Mouse (Mus musculus) limb, embryonic 12.5 days (tissue): ENCODE measurements around the gene Ubash3b. TPM values are rescaled to one million over a fixed set of nuclear protein-coding genes. Genes with fewer than 3 reads are reported as not detected.

Experiments
- ATAC-seq: fragments of 200-750 bp; cut with Nextera tagmentation; 2 replicates; pipeline ENCODE4 v1.8.0; 2017; ENCODE audit warnings: low read depth, moderate TSS enrichment; ENCODE audit not compliant: insufficient number of reproducible peaks, insufficient read depth, low FRiP score, low TSS enrichment
- H3K27ac ChIP-seq: fragments of 300-500 bp; sonication (generic); 2 replicates; pipeline ENCODE4 v1.5.1; 2016; ENCODE audit warnings: mild to moderate bottlenecking, moderate library complexity
- H3K27me3 ChIP-seq: fragments of 300-500 bp; sonication (generic); 2 replicates; pipeline ENCODE4 v1.6.1; 2016; ENCODE audit warnings: mild to moderate bottlenecking, moderate library complexity
- H3K36me3 ChIP-seq: fragments of 300-500 bp; sonication (generic); 2 replicates; pipeline ENCODE4 v1.6.1; 2016; ENCODE audit warnings: mild to moderate bottlenecking, moderate library complexity
- H3K4me1 ChIP-seq: fragments of 300-500 bp; sonication (generic); replicated peaks from 2 replicates; pipeline ENCODE4 v1.6.1; 2016
- H3K4me2 ChIP-seq: fragments of 300-500 bp; sonication (generic); 2 replicates; pipeline ENCODE4 v1.6.1; 2016; ENCODE audit warnings: mild to moderate bottlenecking, moderate library complexity
- H3K4me3 ChIP-seq: fragments of 300-500 bp; sonication (generic); replicated peaks from 2 replicates; pipeline ENCODE4 v1.5.1; 2016; ENCODE audit warnings: mild to moderate bottlenecking
- H3K9ac ChIP-seq: fragments of 300-500 bp; sonication (generic); replicated peaks from 2 replicates; pipeline ENCODE4 v1.6.1; 2016; ENCODE audit warnings: mild to moderate bottlenecking, moderate library complexity
- H3K9me3 ChIP-seq: fragments of 300-500 bp; sonication (generic); 2 replicates; pipeline ENCODE4 v1.6.1; 2016; ENCODE audit warnings: mild to moderate bottlenecking, moderate library complexity
- WGBS: fragments of 180-500 bp; shearing (Covaris S2); methylation state at CpG from one replicate; pipeline ENCODE4 v1.1.7; 2016; 5-methylcytosine and 5-hydroxymethylcytosine counted together
- polyA plus RNA-seq: library from polyadenylated mRNA; unstranded; fragments of >200 nt; fragmentation: Nextera tagmentation; extraction: Ambion mirVana; gene quantifications from 2 replicates; pipeline ENCODE4 v1.2.1, GENCODE M21; 2016

Ubash3b gene
- polyA plus RNA-seq, 1 experiment from 2014 or later, result 6.5 TPM

GRCm38 (mm10) chr9:41187939-41188338, 26.4 kb upstream of the Ubash3b start:
- 75% methylated on average over 4 of the region's 4 CpGs for WGBS
- H3K9ac ChIP-seq, result no peak overlapping the region
- peaks cover 10% of the 10 kb centered on the region; the same call in 1 of the 2 replicates for H3K4me1 ChIP-seq
- H3K9me3 ChIP-seq, result no peaks in the 10 kb centered on the region
- no peak overlapping the region for H3K27ac ChIP-seq
- no peak overlapping the region for H3K4me2 ChIP-seq
- no peak overlapping the region for H3K4me3 ChIP-seq
- H3K27me3 ChIP-seq, result no peaks in the 10 kb centered on the region
- no peaks in the 10 kb centered on the region for H3K36me3 ChIP-seq
- ATAC-seq, result no peak

DNA sequence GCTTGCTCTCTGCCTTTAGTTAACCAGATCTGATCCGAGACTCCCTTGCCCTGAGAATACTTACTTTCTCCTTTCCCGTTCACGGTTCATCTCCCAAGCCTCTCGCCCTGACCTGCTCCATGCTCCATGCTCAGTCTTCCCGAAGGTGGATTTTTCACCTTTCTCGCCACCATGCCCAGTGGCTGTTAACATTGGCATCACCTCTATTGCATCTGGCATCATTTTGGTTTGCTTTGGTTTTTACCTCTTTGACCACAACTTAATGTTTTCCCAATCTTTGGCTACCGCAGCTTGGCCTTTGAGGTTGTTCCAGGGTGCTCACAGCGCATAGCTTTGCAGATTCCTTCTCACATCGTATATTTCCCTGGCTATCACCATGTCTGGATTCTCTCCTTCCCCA, 26.0 kb upstream of the Ubash3b start:
- H3K4me1 ChIP-seq, result peaks cover 14% of the 10 kb centered on the region; the same call in 1 of the 2 replicates
- H3K9ac ChIP-seq, result no peak overlapping the region
- no peak overlapping the region for H3K4me3 ChIP-seq
- no peak for ATAC-seq
- H3K4me2 ChIP-seq, result no peak overlapping the region
- no peaks in the 10 kb centered on the region for H3K27me3 ChIP-seq
- no peaks in the 10 kb centered on the region for H3K36me3 ChIP-seq
- H3K27ac ChIP-seq, result no peak overlapping the region
- H3K9me3 ChIP-seq, result no peaks in the 10 kb centered on the region
- 77% methylated on average over 9 of the region's 9 CpGs for WGBS

DNA sequence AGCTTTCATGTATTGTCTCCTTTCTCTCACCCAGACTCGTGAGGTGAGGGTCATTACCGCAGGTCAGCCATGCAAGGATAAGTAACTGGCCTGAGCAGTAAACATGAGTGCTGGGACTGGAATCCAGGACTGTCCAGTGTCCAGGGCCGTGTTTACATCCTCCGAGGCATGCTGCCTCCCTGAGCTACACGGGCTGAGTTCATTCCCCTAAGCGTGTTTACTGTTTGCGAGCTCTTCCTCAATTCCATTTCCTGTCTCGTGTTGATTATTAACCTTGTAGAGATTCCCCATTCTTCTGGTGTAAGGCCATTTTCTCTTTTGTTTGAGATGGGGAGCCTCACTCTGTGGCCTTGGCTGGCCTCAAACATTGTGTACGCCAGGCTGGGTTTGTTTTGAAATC, 23.8 kb upstream of the Ubash3b start:
- H3K4me2 ChIP-seq, result no peak overlapping the region
- H3K36me3 ChIP-seq, result no peaks in the 10 kb centered on the region
- no peak for ATAC-seq
- H3K27me3 ChIP-seq, result no peaks in the 10 kb centered on the region
- H3K9ac ChIP-seq, result no peak overlapping the region
- H3K9me3 ChIP-seq, result no peaks in the 10 kb centered on the region
- H3K27ac ChIP-seq, result no peak overlapping the region
- H3K4me3 ChIP-seq, result no peak overlapping the region
- WGBS, result 74% methylated on average over 9 of the region's 9 CpGs
- peaks cover 14% of the 10 kb centered on the region; the same call in 1 of the 2 replicates for H3K4me1 ChIP-seq

DNA sequence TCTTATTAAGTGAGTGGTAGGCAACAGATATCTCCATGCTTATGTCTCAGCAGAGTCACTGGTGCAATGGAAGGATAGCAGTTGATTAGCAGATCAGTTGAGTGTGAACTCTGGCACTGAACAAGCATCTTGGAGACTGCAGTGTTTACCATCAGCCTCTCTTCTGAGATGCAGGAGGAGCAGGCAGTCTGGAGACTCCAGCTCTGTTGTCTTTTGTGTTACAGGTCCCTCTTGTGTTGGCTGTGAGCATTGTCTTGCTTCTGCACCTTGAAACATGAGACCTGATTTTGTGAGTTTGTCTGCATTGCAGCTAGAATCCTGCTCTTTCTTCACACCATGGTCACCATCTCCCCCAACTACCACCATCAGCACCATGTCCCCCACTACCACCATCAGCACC, 21.1 kb upstream of the Ubash3b start:
- ATAC-seq, result no peak
- Histone ChIP-seq H3K27ac (no peak overlapping the region), H3K4me3 (no peak overlapping the region), H3K36me3 (no peaks in the 10 kb centered on the region), H3K9ac (no peak overlapping the region), H3K4me2 (no peak overlapping the region), H3K4me1 (peaks cover 14% of the 10 kb centered on the region; the same call in 1 of the 2 replicates), H3K9me3 (no peaks in the 10 kb centered on the region), H3K27me3 (no peaks in the 10 kb centered on the region)

GRCm38 (mm10) chr9:41181803-41182202, 20.3 kb upstream of the Ubash3b start:
- H3K9ac ChIP-seq, result no peak overlapping the region
- no peaks in the 10 kb centered on the region for H3K36me3 ChIP-seq
- H3K4me3 ChIP-seq, result no peak overlapping the region
- no peak for ATAC-seq
- 66% methylated on average over 8 of the region's 8 CpGs for WGBS
- H3K27ac ChIP-seq, result no peak overlapping the region
- H3K4me1 ChIP-seq, result peaks cover 14% of the 10 kb centered on the region; the same call in 1 of the 2 replicates
- H3K9me3 ChIP-seq, result no peaks in the 10 kb centered on the region
- H3K27me3 ChIP-seq, result no peaks in the 10 kb centered on the region
- H3K4me2 ChIP-seq, result no peak overlapping the region

DNA sequence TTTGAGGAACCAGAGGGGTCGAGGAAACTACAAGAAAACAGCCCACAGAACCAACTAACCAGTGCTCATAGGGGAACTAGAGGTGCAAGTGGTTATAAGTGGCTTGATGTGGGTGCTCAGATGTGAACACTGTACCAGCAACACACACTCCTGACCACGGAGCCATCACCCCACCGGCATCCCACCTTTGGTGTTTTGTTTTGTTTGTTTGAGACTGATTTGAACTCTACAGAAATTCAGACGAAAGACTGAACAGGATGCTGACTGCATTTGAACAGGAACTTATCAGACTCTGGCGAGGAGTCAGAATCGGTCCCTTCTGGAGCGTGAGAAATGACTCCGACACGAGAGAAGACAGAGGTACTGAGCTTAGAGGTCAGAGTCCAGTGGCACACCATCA, 19.9 kb upstream of the Ubash3b start:
- Histone ChIP-seq H3K27ac (no peak overlapping the region), H3K9ac (no peak overlapping the region)
- WGBS, result 81% methylated on average over 9 of the region's 9 CpGs

GRCm38 (mm10) chr9:41179056-41179455, 17.6 kb upstream of the Ubash3b start:
- no peak for ATAC-seq
- WGBS, result 76% methylated on average over 5 of the region's 5 CpGs

More for the DNA sequence above, 19.9 kb upstream of the Ubash3b start:
- no peak overlapping the region for H3K4me2 ChIP-seq
- H3K4me1 ChIP-seq, result peaks cover 14% of the 10 kb centered on the region; the same call in 1 of the 2 replicates
- ATAC-seq, result no peak
- no peaks in the 10 kb centered on the region for H3K27me3 ChIP-seq
- no peak overlapping the region for H3K4me3 ChIP-seq
- H3K9me3 ChIP-seq, result no peaks in the 10 kb centered on the region
- no peaks in the 10 kb centered on the region for H3K36me3 ChIP-seq

GRCm38 (mm10) chr9:41173158-41173557, 11.7 kb upstream of the Ubash3b start:
- Histone ChIP-seq H3K27me3 (no peaks in the 10 kb centered on the region), H3K4me1 (peaks cover 12% of the 10 kb centered on the region; the same call in 1 of the 2 replicates), H3K4me3 (no peak overlapping the region), H3K9me3 (no peaks in the 10 kb centered on the region), H3K4me2 (no peak overlapping the region), H3K36me3 (no peaks in the 10 kb centered on the region), H3K9ac (no peak overlapping the region), H3K27ac (no peak overlapping the region; the same call in 1 of the 2 replicates)
- ATAC-seq, result no peak
- 36% methylated on average over 3 of the region's 3 CpGs for WGBS

More at GRCm38 (mm10) chr9:41179056-41179455, 17.6 kb upstream of the Ubash3b start:
- H3K9ac ChIP-seq, result no peak overlapping the region
- no peak overlapping the region for H3K4me3 ChIP-seq
- H3K4me2 ChIP-seq, result no peak overlapping the region
- no peaks in the 10 kb centered on the region for H3K36me3 ChIP-seq
- H3K4me1 ChIP-seq, result peaks cover 9% of the 10 kb centered on the region; the same call in 1 of the 2 replicates
- no peaks in the 10 kb centered on the region for H3K27me3 ChIP-seq
- H3K9me3 ChIP-seq, result no peaks in the 10 kb centered on the region
- no peak overlapping the region for H3K27ac ChIP-seq

DNA sequence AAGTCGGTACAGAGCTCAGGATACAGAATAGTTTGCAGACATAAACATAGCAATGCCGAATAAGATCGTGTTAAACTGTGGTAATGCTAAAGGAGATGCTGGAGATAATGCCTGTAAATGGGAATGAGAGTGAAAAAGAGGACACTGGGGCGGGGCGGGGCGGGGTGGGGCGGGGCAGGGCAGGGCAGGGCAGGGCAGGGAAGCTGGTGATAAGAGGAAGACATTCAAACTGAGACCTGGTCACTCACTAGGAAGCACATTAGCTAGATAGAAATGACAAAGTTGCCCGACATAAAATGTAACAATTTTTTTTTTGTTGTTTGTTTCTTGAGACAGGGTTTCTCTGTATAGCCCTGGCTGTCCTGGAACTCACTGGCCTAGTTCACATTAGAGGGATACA, 10.9 kb upstream of the Ubash3b start:
- WGBS, result 79% methylated on average over 6 of the region's 8 CpGs
- no peak for ATAC-seq
- H3K4me3 ChIP-seq, result no peak overlapping the region
- no peak overlapping the region for H3K9ac ChIP-seq
- H3K4me1 ChIP-seq, result peaks cover 12% of the 10 kb centered on the region; the same call in 1 of the 2 replicates
- no peak overlapping the region for H3K27ac ChIP-seq
- no peak overlapping the region for H3K4me2 ChIP-seq
- H3K27me3 ChIP-seq, result no peaks in the 10 kb centered on the region
- H3K36me3 ChIP-seq, result no peaks in the 10 kb centered on the region
- H3K9me3 ChIP-seq, result no peaks in the 10 kb centered on the region

- Histone ChIP-seq H3K4me3 (no peak overlapping the region), H3K4me2 (no peak overlapping the region), H3K27me3 (no peaks in the 10 kb centered on the region), H3K36me3 (no peaks in the 10 kb centered on the region), H3K4me1 (peaks cover 12% of the 10 kb centered on the region; the same call in 1 of the 2 replicates), H3K9ac (no peak overlapping the region), H3K9me3 (no peaks in the 10 kb centered on the region), H3K27ac (no peak overlapping the region)
- no peak for ATAC-seq
- 66% methylated on average over 8 of the region's 8 CpGs for WGBS
Measured at GRCm38 (mm10) chr9:41170026-41170425, 8.5 kb upstream of the Ubash3b start.

DNA sequence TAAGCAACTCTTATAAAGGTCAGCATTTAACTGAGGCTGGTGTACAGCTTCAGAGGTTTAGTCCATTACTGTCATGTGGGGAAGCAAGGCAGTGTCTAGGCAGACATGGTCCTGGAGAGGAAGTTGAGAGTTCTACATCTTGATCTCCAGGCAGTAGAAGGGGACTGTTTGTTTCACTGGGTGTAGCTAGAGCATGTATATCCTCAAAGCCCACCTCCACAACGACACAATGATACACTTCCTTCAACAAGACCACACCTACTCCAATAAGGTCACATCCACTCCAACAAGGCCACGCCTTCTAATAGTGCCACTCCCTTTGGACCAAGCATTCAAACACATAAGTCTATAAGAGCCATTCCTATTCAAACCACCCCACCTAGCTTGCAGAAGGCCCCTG, 7.2 kb upstream of the Ubash3b start:
- ATAC-seq, result no peak
- Histone ChIP-seq H3K4me2 (no peak overlapping the region), H3K36me3 (no peaks in the 10 kb centered on the region), H3K9me3 (no peaks in the 10 kb centered on the region), H3K27me3 (no peaks in the 10 kb centered on the region), H3K4me1 (peaks cover 10% of the 10 kb centered on the region; the same call in 1 of the 2 replicates), H3K4me3 (no peak overlapping the region), H3K27ac (no peak overlapping the region), H3K9ac (no peak overlapping the region)
- WGBS, result 86% methylated on average over 2 of the region's 2 CpGs

DNA sequence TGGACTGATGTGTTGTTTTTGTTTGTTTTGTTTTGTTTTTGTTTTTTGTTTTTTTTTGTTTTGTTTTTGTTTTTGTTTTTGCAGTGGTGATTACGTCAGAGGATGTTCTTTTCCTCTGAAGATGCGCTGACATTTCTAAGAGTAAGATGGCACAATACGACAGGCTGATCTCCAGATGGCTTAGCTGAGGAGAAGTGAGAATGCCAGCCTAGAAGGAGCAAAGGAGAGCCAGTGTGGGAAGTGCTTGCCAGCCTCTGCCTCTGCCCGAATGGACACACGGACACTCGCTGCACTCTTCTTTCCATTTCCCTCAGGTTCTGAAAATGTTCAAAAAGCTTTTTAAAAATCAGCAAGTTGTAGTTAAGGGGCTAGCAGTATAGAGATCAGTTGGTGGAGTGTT, 6.7 kb upstream of the Ubash3b start:
- Histone ChIP-seq H3K4me2 (no peak overlapping the region), H3K36me3 (no peaks in the 10 kb centered on the region), H3K4me1 (peaks cover 6% of the 10 kb centered on the region; the same call in 1 of the 2 replicates), H3K9ac (no peak overlapping the region), H3K4me3 (no peak overlapping the region), H3K27ac (no peak overlapping the region), H3K9me3 (0 out of 2 replicates have a peak, but pooled peaks cover 4% of the 10 kb centered on the region), H3K27me3 (no peaks in the 10 kb centered on the region)
- 92% methylated on average over 6 of the region's 6 CpGs for WGBS
- ATAC-seq, result no peak
